Mouse (Mus musculus) hindbrain, embryonic 11.5 days (tissue): ENCODE measurements around the gene Trpm7. TPM values are rescaled to one million over a fixed set of nuclear protein-coding genes. Genes with fewer than 3 reads are reported as not detected.

ENCODE experiments used
- ATAC-seq: fragments of 200-750 bp; cut with Nextera tagmentation; 2 replicates; pipeline ENCODE4 v1.8.0; 2017; ENCODE audit warnings: mild to moderate bottlenecking, moderate TSS enrichment, moderate library complexity; ENCODE audit not compliant: low FRiP score
- DNase-seq: peaks from one replicate; pipeline ENCODE4 v3.0.0-alpha.2; 2015; ENCODE audit warnings: low spot score
- H3K27ac ChIP-seq: fragments of 300-500 bp; sonication (generic); 2 replicates; pipeline ENCODE4 v1.5.1; 2014; ENCODE audit warnings: mild to moderate bottlenecking, low read depth, low read length
- H3K27me3 ChIP-seq: fragments of 300-500 bp; sonication (generic); 2 replicates; pipeline ENCODE4 v1.6.1; 2014; ENCODE audit warnings: mild to moderate bottlenecking, low read length, moderate library complexity, mixed read lengths; ENCODE audit not compliant: control insufficient read depth, insufficient read depth
- H3K36me3 ChIP-seq: fragments of 300-500 bp; sonication (generic); 2 replicates; pipeline ENCODE4 v1.6.1; 2014; ENCODE audit warnings: mild to moderate bottlenecking, low read length, moderate library complexity, mixed read lengths; ENCODE audit not compliant: control insufficient read depth, insufficient read depth
- H3K4me1 ChIP-seq: fragments of 300-500 bp; sonication (generic); replicated peaks from 2 replicates; pipeline ENCODE4 v1.6.1; 2014; ENCODE audit warnings: low read length, mixed read lengths; ENCODE audit not compliant: control insufficient read depth, insufficient read depth
- H3K4me2 ChIP-seq: fragments of 300-500 bp; sonication (generic); replicated peaks from 2 replicates; pipeline ENCODE4 v1.6.1; 2014; ENCODE audit warnings: mild to moderate bottlenecking, low read depth, low read length
- H3K4me3 ChIP-seq: fragments of 300-500 bp; sonication (generic); 2 replicates; pipeline ENCODE4 v1.5.1; 2014; ENCODE audit warnings: low read depth, low read length
- H3K9ac ChIP-seq: fragments of 300-500 bp; sonication (generic); 2 replicates; pipeline ENCODE4 v1.6.1; 2014; ENCODE audit warnings: low read depth, low read length
- H3K9me3 ChIP-seq: fragments of 300-500 bp; sonication (generic); 2 replicates; pipeline ENCODE4 v1.6.1; 2016; ENCODE audit warnings: low read length; ENCODE audit not compliant: control insufficient read depth
- WGBS: fragments of 180-500 bp; shearing (Covaris S2); extraction: QIAGEN DNeasy Blood & Tissue Kit; methylation state at CpG from one replicate; pipeline ENCODE4 v1.1.7; 2014; 5-methylcytosine and 5-hydroxymethylcytosine counted together
- polyA plus RNA-seq: library from polyadenylated mRNA; unstranded; fragments of >200 nt; fragmentation: Nextera tagmentation; extraction: Ambion mirVana; gene quantifications from 2 replicates; pipeline ENCODE4 v1.2.1, GENCODE M21; 2014

The Trpm7 gene
- polyA plus RNA-seq, 1 experiment from 2014 or later: 43.0 TPM

DNA sequence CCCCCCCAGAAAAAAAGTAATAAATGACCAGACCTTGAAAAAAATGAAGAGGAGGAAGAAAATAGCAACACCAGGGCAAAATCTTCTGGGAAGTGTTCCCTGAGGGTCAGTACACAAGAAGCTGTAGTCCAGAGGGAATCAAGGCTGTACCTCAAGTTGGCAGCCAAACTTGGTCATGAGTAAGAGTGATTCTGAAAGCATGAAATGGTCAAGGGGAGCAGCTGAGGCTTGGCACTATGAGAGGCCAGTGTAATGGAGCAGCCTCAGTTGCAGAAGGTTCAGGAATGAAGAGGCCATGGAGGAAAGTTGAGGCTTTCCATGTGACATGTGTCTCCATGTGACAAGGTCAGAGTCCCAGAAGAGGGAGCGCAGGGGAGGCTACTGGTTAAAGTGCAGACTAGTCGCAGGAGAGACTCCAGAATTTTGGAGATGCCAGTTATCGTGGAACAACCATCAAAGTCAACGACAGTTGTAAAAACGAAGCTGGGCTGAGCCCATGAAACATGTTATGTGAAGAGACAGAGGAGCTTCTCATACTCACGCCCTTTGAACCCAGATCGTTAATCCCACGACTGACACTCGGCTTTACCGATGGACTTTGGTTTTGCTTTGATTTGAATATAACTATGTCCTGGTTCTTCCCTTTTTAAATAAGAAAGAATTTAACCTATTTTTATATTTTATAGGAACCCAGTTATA, 10.4 kb downstream of the Trpm7 start:
- no peak overlapping the region for H3K27ac ChIP-seq
- H3K4me2 ChIP-seq: no peak overlapping the region
- no peak for DNase-seq
- no peak overlapping the region for H3K9ac ChIP-seq
- H3K9me3 ChIP-seq: no peaks in the 10 kb centered on the region
- WGBS: 92% methylated on average over 10 of the region's 10 CpGs
- H3K4me3 ChIP-seq: no peak overlapping the region
- no peaks in the 10 kb centered on the region for H3K36me3 ChIP-seq
- no peak for ATAC-seq
- no peaks in the 10 kb centered on the region for H3K4me1 ChIP-seq
- H3K27me3 ChIP-seq: no peaks in the 10 kb centered on the region

DNA sequence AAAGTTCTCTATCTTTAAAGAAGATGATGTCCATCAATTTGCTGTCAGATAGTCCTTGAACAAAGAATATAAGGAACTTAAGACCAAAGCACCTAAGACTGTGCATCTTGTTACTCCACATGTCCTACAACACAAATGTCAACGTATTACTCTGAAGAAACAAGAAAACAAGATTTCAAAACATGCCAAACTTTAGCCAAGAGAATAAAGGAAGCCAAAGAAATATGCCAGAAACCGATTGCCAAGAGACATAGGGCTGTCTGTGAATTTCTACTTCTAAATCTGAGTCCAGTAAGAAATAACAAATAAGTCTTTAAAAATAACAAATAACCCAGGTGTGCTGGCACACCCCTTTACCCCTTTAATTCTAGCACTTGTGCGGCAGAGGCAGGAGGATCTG, 11.0 kb downstream of the Trpm7 start:
- H3K4me1 ChIP-seq: no peaks in the 10 kb centered on the region
- ATAC-seq (no peak), DNase-seq (no peak)
- no peak overlapping the region for H3K4me2 ChIP-seq
- no peak overlapping the region for H3K27ac ChIP-seq
- WGBS: 94% methylated on average over 3 of the region's 3 CpGs
- H3K9ac ChIP-seq: no peak overlapping the region
- H3K36me3 ChIP-seq: no peaks in the 10 kb centered on the region
- no peak overlapping the region for H3K4me3 ChIP-seq
- no peaks in the 10 kb centered on the region for H3K9me3 ChIP-seq
- H3K27me3 ChIP-seq: no peaks in the 10 kb centered on the region

GRCm38 (mm10) chr2:126844751-126845150, 31.3 kb downstream of the Trpm7 start:
- no peak overlapping the region for H3K4me3 ChIP-seq

DNA sequence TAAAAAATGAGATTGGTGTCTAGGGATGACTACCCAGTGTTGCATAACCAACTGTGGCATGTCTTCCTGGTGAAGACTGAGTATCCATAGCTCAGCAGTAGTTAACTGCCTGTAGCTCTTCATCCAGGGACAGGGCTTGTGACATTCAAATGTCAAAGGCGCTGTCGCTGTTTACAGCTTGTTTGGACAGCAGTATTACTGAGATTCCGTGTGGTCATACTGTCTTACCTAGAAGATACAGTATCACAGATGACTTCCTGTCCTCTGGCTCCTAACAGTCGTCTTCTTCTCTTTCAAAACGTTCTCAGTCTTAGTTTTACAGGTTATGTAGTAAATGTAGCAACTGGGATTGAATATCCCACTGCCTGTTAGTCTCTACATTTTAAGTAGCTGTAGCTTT, 37.2 kb downstream of the Trpm7 start:
- H3K27me3 ChIP-seq: no peaks in the 10 kb centered on the region
- no peak overlapping the region for H3K27ac ChIP-seq
- no peak for DNase-seq
- no peaks in the 10 kb centered on the region for H3K4me1 ChIP-seq
- H3K4me2 ChIP-seq: no peak overlapping the region
- no peak overlapping the region for H3K9ac ChIP-seq
- H3K36me3 ChIP-seq: 0 out of 2 replicates have a peak, but pooled peaks cover 2% of the 10 kb centered on the region
- H3K4me3 ChIP-seq: no peak overlapping the region
- ATAC-seq: no peak
- 92% methylated on average over 5 of the region's 5 CpGs for WGBS
- no peaks in the 10 kb centered on the region for H3K9me3 ChIP-seq

More at GRCm38 (mm10) chr2:126844751-126845150, 31.3 kb downstream of the Trpm7 start:
- no peak overlapping the region for H3K27ac ChIP-seq
- H3K4me1 ChIP-seq: no peaks in the 10 kb centered on the region
- DNase-seq (no peak), ATAC-seq (no peak)
- no peaks in the 10 kb centered on the region for H3K27me3 ChIP-seq
- H3K36me3 ChIP-seq: no peaks in the 10 kb centered on the region
- H3K4me2 ChIP-seq: no peak overlapping the region
- H3K9me3 ChIP-seq: no peaks in the 10 kb centered on the region
- no peak overlapping the region for H3K9ac ChIP-seq
- WGBS: 90% methylated on average over 4 of the region's 4 CpGs

DNA sequence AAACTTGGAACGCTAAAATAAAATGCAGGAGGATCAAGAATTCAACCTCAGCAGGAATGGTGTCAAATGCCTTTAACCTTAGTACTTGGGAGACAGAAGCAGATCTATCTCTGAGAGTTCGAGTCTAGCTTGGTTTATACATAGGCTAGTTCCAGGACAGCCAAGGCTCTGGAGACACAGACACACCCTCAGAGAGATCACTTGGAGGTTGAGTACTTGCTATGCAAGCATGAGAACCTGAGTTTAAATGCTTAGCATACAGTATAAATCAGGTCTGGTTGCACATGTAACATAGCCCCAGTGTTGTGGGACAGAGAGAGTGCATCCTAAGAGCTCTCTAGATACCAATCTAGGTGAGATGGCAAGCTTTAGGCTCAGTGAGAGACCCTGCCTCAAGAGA, 58.6 kb downstream of the Trpm7 start:
- no peaks in the 10 kb centered on the region for H3K4me1 ChIP-seq
- no peak overlapping the region for H3K4me2 ChIP-seq
- no peak overlapping the region for H3K4me3 ChIP-seq
- DNase-seq (no peak), ATAC-seq (no peak)
- 77% methylated on average over 2 of the region's 2 CpGs for WGBS
- no peaks in the 10 kb centered on the region for H3K27me3 ChIP-seq
- H3K9me3 ChIP-seq: no peaks in the 10 kb centered on the region
- H3K36me3 ChIP-seq: no peaks in the 10 kb centered on the region
- no peak overlapping the region for H3K9ac ChIP-seq
- no peak overlapping the region for H3K27ac ChIP-seq

- H3K27ac ChIP-seq: no peak overlapping the region
- H3K4me1 ChIP-seq: no peaks in the 10 kb centered on the region
- H3K36me3 ChIP-seq: no peaks in the 10 kb centered on the region
- no peak overlapping the region for H3K4me3 ChIP-seq
- no peaks in the 10 kb centered on the region for H3K9me3 ChIP-seq
- DNase-seq: no peak
- 94% methylated on average over 4 of the region's 4 CpGs for WGBS
- ATAC-seq: no peak
- H3K27me3 ChIP-seq: no peaks in the 10 kb centered on the region
- H3K4me2 ChIP-seq: no peak overlapping the region
- no peak overlapping the region for H3K9ac ChIP-seq
These were observed 59.2 kb downstream of the Trpm7 start for GRCm38 (mm10) chr2:126816644-126817347.

DNA sequence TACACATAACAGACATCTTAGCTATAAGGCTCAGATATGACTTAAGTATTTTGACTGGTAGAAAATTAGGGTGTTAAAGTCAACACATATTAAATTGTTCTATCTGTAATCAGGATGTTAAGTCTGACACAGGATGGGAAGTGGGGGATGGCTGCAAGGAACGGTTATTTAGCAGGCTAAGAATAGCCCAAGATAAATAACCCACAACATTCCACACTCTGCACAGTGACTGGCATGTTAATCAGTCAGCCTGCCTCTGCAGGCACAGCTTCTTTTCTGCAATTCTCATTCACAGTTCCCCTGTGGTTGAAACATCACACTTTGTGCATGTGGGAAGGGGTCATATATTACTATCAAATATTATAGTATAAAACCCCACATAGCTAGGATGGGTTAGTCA, 60.2 kb downstream of the Trpm7 start:
- Histone ChIP-seq H3K36me3 (no peaks in the 10 kb centered on the region), H3K4me3 (no peak overlapping the region), H3K9ac (no peak overlapping the region), H3K27ac (no peak overlapping the region), H3K27me3 (no peaks in the 10 kb centered on the region), H3K4me1 (no peaks in the 10 kb centered on the region), H3K9me3 (no peaks in the 10 kb centered on the region), H3K4me2 (no peak overlapping the region)
- WGBS: 59% methylated on average over 1 of the region's 1 CpGs
- no peak for ATAC-seq
- peak; percentile 10 for DNase-seq

DNA sequence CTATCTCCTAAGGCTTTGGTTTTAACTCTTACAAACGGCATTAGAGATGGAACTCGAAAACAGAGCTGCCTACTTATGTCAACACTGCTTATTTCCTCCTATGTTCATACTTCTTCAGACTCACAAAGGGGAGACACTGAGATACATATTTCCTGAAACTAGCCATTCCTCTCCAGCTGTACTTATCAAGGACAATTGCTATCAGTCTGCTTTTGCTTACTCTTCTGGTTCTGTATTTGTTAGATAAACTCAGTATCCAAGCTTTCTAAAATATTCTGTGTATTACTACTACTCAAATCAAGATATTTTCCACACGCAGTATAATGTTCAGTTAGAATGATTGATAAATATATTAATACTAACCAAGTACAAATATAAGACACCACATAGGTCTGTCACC, 74.0 kb downstream of the Trpm7 start:
- H3K27me3 ChIP-seq: no peaks in the 10 kb centered on the region
- no peak for DNase-seq
- H3K4me2 ChIP-seq: no peak overlapping the region
- H3K9me3 ChIP-seq: no peaks in the 10 kb centered on the region
- H3K36me3 ChIP-seq: 0 out of 2 replicates have a peak, but pooled peaks cover 5% of the 10 kb centered on the region
- no peak overlapping the region for H3K27ac ChIP-seq
- 94% methylated on average over 3 of the region's 3 CpGs for WGBS
- no peaks in the 10 kb centered on the region for H3K4me1 ChIP-seq
- no peak for ATAC-seq
- H3K9ac ChIP-seq: no peak overlapping the region
- no peak overlapping the region for H3K4me3 ChIP-seq

DNA sequence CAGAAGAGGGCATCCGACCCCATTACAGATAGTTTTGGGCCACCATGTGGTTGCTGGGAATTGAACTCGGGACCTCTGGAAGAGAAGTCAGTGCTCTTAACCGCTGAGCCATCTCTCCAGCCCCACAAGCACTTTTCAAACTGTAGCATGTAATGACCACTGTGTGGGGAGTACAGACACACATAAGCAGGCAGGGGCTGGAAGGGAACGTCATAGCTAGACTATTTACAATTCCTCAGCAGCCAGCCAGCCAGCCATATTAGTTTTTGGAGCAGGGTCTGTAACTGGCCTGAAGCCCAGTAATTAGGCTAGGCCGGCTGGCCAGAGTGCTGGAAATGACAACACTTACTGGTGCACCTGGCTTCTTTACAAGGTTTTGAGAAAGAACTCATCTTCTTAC, 77.6 kb downstream of the Trpm7 start:
- ATAC-seq: no peak
- 91% methylated on average over 5 of the region's 5 CpGs for WGBS
- no peaks in the 10 kb centered on the region for H3K9me3 ChIP-seq

More for the DNA sequence above, 77.6 kb downstream of the Trpm7 start:
- no peak overlapping the region for H3K27ac ChIP-seq
- no peak overlapping the region for H3K4me3 ChIP-seq
- no peaks in the 10 kb centered on the region for H3K4me1 ChIP-seq
- no peak overlapping the region for H3K4me2 ChIP-seq
- no peak overlapping the region for H3K9ac ChIP-seq
- no peaks in the 10 kb centered on the region for H3K27me3 ChIP-seq
- DNase-seq: no peak
- H3K36me3 ChIP-seq: 0 out of 2 replicates have a peak, but pooled peaks cover 3% of the 10 kb centered on the region
